Mouse (Mus musculus): ENCODE data around the gene Edem2. TPM values are rescaled to one million over a fixed set of nuclear protein-coding genes. Genes with fewer than 3 reads are reported as not detected.

The Edem2 gene
- polyA plus RNA-seq, 1 experiment from 2014 or later, result 40.3 TPM

- H3K4me3 ChIP-seq, result no peak overlapping the region
Measured at GRCm38 (mm10) chr2:155652618-155653017, 76.7 kb downstream of the Edem2 start.

More at GRCm38 (mm10) chr2:155652618-155653017, 76.7 kb downstream of the Edem2 start:
- WGBS, result 93% methylated on average over 5 of the region's 5 CpGs
- H3K36me3 ChIP-seq, result peaks cover 95% of the 10 kb centered on the region
- no peak overlapping the region for H3K4me2 ChIP-seq
- no peak for ATAC-seq (ENCODE audit: low read depth)
- no peaks in the 10 kb centered on the region for H3K9me3 ChIP-seq
- H3K9ac ChIP-seq, result no peak overlapping the region
- no peak overlapping the region for H3K27ac ChIP-seq (replicated peaks)
- H3K4me1 ChIP-seq (replicated peaks), result no peaks in the 10 kb centered on the region
- H3K27me3 ChIP-seq, result no peaks in the 10 kb centered on the region

Other genes starting within 250 kb of the Edem2 start
- 28.3 and 29.8 TPM in 2 replicates for gene Acss2, start 211.5 kb downstream of the Edem2 start, polyA plus RNA-seq (2015; fragmentation: Nextera tagmentation; extraction: Ambion mirVana)
- 69.9 and 79.2 TPM in 2 replicates for gene Ggt7, start 211.2 kb downstream of the Edem2 start, polyA plus RNA-seq (2015; fragmentation: Nextera tagmentation; extraction: Ambion mirVana)
- 15.4 and 15.8 TPM in 2 replicates for gene Gss, start 136.7 kb downstream of the Edem2 start, polyA plus RNA-seq (2015; fragmentation: Nextera tagmentation; extraction: Ambion mirVana)
- gene Myh7b, start 118.3 kb downstream of the Edem2 start, polyA plus RNA-seq (2015; fragmentation: Nextera tagmentation; extraction: Ambion mirVana), result 0.50 and 0.90 TPM in 2 replicates
- gene Trpc4ap, start 37.1 kb downstream of the Edem2 start, polyA plus RNA-seq (2015; fragmentation: Nextera tagmentation; extraction: Ambion mirVana), result 164 and 166 TPM in 2 replicates
- not detected in 2 replicates for gene Gm17581, start 6.4 kb upstream of the Edem2 start, polyA plus RNA-seq (2015; fragmentation: Nextera tagmentation; extraction: Ambion mirVana)
- gene Procr, start 21.6 kb upstream of the Edem2 start, polyA plus RNA-seq (2015; fragmentation: Nextera tagmentation; extraction: Ambion mirVana), result 4.5 and 5.1 TPM in 2 replicates
- 11.7 and 12.2 TPM in 2 replicates for gene Mmp24, start 45.9 kb upstream of the Edem2 start, polyA plus RNA-seq (2015; fragmentation: Nextera tagmentation; extraction: Ambion mirVana)
- 24.1 and 28.7 TPM in 2 replicates for gene BC029722, start 90.0 kb upstream of the Edem2 start, polyA plus RNA-seq (2015; fragmentation: Nextera tagmentation; extraction: Ambion mirVana)
- gene Eif6, start 97.5 kb upstream of the Edem2 start, polyA plus RNA-seq (2015; fragmentation: Nextera tagmentation; extraction: Ambion mirVana), result 156 and 170 TPM in 2 replicates
- gene Fam83c, start 105.4 kb upstream of the Edem2 start, polyA plus RNA-seq (2015; fragmentation: Nextera tagmentation; extraction: Ambion mirVana), result 0.56 and 0.63 TPM in 2 replicates
- gene Uqcc1, start 200.8 kb upstream of the Edem2 start, polyA plus RNA-seq (2015; fragmentation: Nextera tagmentation; extraction: Ambion mirVana), result 69.7 and 73.1 TPM in 2 replicates
- not detected in 2 replicates for gene Gm15557, start 211.3 kb upstream of the Edem2 start, polyA plus RNA-seq (2015; fragmentation: Nextera tagmentation; extraction: Ambion mirVana)
- 1.3 and 2.1 TPM in 2 replicates for gene Gdf5, start 215.9 kb upstream of the Edem2 start, polyA plus RNA-seq (2015; fragmentation: Nextera tagmentation; extraction: Ambion mirVana)
- gene Cep250, start 227.0 kb upstream of the Edem2 start, polyA plus RNA-seq (2015; fragmentation: Nextera tagmentation; extraction: Ambion mirVana), result 13.6 and 18.6 TPM in 2 replicates

Measured in neural tube, embryonic 13.5 days (tissue).